Mouse (Mus musculus) brown adipose tissue, adult 24 weeks (tissue): ENCODE results near the gene Adcy6. TPM values are rescaled to one million over a fixed set of nuclear protein-coding genes. Genes with fewer than 3 reads are reported as not detected.

Experiments used
- H3K27ac ChIP-seq: fragments of 200-500 bp; replicated peaks from 2 replicates; pipeline ENCODE4 v1.5.1; 2012; ENCODE audit warnings: low read depth, mild to moderate bottlenecking, low read length
- H3K4me1 ChIP-seq: fragments of 200-500 bp; 2 replicates; pipeline ENCODE4 v1.6.1; 2012; ENCODE audit warnings: low read length, mixed read lengths; ENCODE audit not compliant: control insufficient read depth, insufficient read depth, insufficient read length
- H3K4me3 ChIP-seq: fragments of 200-500 bp; 2 replicates; pipeline ENCODE4 v1.5.1; 2012; ENCODE audit warnings: low read depth, mild to moderate bottlenecking, low read length, moderate library complexity; ENCODE audit not compliant: insufficient read depth
- polyA plus RNA-seq: library from polyadenylated mRNA; stranded (reverse); fragments of >200 nt; gene quantifications from 2 replicates; pipeline ENCODE4 v1.2.4, GENCODE M21; 2012; ENCODE audit not compliant: missing spikeins, insufficient read depth, insufficient read length

The Adcy6 gene
- polyA plus RNA-seq, 1 experiment: 42.5 TPM

GRCm38 (mm10) chr15:98615751-98616150 lies 5.9 kb upstream of the Adcy6 start:
- Histone ChIP-seq H3K4me1 (no peaks in the 10 kb centered on the region), H3K4me3 (no peak overlapping the region), H3K27ac (no peak overlapping the region)

- no peak overlapping the region for H3K27ac ChIP-seq
- H3K4me3 ChIP-seq: no peak overlapping the region
- no peaks in the 10 kb centered on the region for H3K4me1 ChIP-seq
Measured at GRCm38 (mm10) chr15:98614971-98615370, 5.1 kb upstream of the Adcy6 start.

DNA sequence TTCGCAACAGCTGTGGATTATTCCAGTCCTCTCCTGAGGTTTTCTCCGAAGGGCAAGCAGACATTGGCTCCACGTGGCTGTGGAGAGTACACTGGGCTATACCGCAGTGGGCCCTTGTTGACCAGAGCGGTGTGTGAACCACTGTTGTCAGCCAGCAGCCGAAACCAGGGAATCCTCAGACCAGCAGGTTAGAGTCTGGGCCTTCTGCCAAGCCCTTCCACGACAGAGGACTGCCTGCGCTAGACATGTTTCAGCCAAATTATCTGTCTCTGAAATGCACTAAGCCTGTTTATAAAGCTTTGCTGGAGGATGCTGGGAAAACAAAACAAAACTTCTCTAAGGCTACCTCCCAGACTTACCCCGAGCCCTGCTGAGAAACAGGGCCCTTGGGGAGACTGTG lies 4.7 kb upstream of the Adcy6 start:
- Histone ChIP-seq H3K27ac (no peak overlapping the region), H3K4me3 (no peak overlapping the region), H3K4me1 (no peaks in the 10 kb centered on the region)

- H3K4me1 ChIP-seq: no peaks in the 10 kb centered on the region
- H3K4me3 ChIP-seq: no peak overlapping the region
- no peak overlapping the region for H3K27ac ChIP-seq
Measured at GRCm38 (mm10) chr15:98612229-98612628, 2.4 kb upstream of the Adcy6 start.

- Histone ChIP-seq H3K4me3 (peak overlapping the region; percentile 95), H3K27ac (no peak overlapping the region), H3K4me1 (0 out of 2 replicates have a peak, but pooled peaks cover 8% of the 10 kb centered on the region)
Measured at GRCm38 (mm10) chr15:98610131-98610633, 306 bp upstream of the Adcy6 start.

GRCm38 (mm10) chr15:98608784-98609250 lies 1.1 kb downstream of the Adcy6 start:
- Histone ChIP-seq H3K4me1 (peaks cover 13% of the 10 kb centered on the region; the same call in 1 of the 2 replicates), H3K27ac (peak overlapping the region; percentile 89), H3K4me3 (peak overlapping the region; percentile 95)

DNA sequence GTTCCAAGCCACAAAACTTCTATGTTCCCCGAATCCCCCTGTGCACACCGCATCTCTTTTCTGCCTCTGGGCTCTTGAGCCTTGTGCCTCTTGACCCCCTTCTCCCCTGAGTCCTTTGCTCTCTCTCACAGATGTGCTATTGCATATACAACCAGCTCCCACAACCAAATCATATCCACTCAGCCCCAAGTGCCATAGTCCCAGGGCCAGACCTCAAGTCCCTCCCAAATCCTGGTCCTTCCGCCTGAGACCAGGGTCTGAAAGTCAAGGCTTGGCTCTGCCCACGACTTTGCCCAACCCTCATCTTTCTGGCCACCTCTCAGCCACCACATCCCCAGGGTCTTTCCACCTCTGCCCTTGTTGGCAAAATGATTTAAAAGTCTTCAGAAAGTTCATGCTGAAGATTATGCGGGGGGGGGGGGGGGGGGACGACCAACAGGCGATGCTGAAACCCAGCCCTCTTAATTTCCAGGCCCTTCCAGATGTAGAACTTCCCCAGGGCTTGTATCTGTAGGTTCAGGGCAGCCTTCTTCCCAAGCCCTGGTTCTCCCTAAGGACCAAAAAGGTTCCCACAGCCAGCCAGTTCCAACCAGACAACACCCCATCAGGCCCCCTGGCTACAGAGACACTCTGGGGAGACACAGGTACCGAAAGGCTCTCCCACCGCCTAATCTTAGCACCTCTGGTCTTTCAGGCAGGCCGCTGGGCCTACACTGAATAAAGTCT lies 1.7 kb downstream of the Adcy6 start:
- Histone ChIP-seq H3K4me1 (peaks cover 16% of the 10 kb centered on the region; the same call in 1 of the 2 replicates), H3K27ac (peak overlapping the region; percentile 89), H3K4me3 (peak overlapping the region; percentile 95)

DNA sequence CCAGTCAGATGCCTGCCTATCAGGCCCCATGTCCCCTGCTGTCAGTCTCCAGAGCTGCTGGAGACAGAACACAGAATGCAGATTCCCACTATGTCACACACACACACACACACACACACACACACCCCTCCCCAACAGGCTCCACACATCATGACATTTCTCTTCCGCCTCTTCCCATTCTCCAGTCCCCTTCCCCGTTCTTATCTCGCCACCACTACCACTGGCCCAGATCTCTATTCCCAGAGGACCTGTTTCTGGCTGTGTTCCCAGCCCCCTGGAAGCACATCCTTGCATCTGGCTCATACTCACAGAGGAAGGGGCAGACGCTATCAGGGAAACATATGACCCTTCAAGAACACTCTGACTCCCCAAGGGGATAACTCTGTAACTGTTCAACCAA lies 2.3 kb downstream of the Adcy6 start:
- Histone ChIP-seq H3K4me3 (peak overlapping the region; percentile 95), H3K4me1 (peaks cover 22% of the 10 kb centered on the region), H3K27ac (peak overlapping the region; percentile 62)

DNA sequence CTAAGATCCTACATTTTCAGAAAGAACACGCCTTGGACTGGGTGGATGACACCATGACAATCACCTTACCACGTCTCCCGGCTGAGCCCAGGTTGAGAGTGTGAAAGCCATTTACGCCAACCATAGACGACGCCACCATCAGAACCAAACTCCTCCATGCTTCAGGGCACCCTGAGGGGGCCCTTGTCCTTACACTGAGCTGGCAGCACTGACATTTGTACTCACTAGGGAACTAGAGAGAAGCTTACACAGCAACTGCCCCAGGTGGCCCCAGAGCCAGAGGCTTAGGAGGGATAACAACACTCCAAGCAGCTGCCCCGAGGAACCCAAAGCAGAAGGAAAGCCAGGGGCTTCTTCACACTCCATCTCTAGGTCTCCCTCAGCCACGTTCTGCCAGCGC lies 3.1 kb downstream of the Adcy6 start:
- Histone ChIP-seq H3K4me3 (peak overlapping the region; percentile 95), H3K4me1 (peaks cover 26% of the 10 kb centered on the region), H3K27ac (peak overlapping the region; percentile 52)

- Histone ChIP-seq H3K27ac (peak overlapping the region; percentile 52), H3K4me3 (peak overlapping the region; percentile 95), H3K4me1 (peaks cover 28% of the 10 kb centered on the region)
Measured at GRCm38 (mm10) chr15:98606051-98606536, 3.8 kb downstream of the Adcy6 start.

DNA sequence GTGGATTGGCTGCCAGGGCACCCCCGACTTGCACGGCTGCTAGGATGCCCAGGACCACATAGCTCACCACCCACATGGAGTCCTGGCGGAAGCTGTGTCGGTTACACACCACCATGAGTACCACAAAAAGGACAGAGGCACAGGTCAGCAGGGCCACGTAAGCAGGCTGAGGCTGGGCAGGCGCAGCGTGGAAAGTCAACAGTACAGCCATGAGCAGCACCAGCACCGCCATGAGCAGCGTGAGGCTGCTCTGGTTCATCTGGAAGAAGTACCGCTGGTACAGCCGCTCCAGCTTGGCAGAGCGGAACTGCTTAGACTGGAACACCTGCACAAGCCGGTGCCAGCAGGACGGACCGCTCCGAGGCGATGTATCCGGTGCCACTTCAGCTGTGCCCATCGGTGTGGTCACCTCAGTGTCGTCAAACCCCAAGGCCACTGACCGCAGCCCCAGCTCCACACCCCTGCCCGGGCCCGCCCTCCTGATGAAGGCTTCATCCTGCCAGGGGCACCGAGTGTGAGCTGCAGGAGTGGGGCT lies 5.8 kb downstream of the Adcy6 start:
- peak overlapping the region; percentile 4; the same call in 1 of the 2 replicates for H3K27ac ChIP-seq
- peaks cover 28% of the 10 kb centered on the region for H3K4me1 ChIP-seq
- H3K4me3 ChIP-seq: no peak overlapping the region

GRCm38 (mm10) chr15:98602921-98603458 lies 6.9 kb downstream of the Adcy6 start:
- Histone ChIP-seq H3K4me1 (peaks cover 28% of the 10 kb centered on the region), H3K27ac (peak overlapping the region; percentile 40), H3K4me3 (peak overlapping the region; percentile 43)

DNA sequence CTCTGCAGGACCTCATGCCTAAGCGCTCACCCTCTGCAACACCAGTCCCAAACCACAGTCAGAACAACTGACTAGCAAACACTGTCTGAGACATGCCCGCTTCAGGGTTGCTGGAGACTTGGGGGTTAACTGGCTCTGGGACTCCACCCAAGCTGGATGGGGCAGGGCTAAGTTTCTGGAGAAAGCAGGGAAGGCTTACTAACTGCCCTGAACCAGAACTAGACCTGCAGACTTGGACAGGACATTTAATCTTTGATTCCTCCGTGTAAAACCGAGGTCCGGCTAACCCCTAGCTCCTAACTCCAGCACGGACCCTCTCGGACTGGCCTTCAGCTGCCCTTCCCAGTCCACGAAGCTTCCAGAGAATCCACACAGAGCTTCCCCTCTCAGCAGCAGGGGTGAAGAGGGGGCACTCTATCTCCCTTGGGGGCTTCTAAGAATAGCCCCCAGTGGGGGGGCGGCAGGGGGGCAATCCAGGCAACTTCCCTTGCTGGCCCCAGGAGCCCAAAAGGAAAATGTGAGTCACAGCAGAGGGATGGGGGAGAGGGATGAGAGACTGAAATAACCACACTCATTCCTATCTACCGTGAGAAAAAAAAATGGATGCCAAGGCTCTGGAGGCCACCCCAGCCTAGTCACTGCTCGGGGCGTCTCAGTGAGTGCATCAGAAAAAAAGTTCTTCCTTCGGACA lies 7.5 kb downstream of the Adcy6 start:
- Histone ChIP-seq H3K4me1 (peaks cover 28% of the 10 kb centered on the region), H3K27ac (peak overlapping the region; percentile 40)

DNA sequence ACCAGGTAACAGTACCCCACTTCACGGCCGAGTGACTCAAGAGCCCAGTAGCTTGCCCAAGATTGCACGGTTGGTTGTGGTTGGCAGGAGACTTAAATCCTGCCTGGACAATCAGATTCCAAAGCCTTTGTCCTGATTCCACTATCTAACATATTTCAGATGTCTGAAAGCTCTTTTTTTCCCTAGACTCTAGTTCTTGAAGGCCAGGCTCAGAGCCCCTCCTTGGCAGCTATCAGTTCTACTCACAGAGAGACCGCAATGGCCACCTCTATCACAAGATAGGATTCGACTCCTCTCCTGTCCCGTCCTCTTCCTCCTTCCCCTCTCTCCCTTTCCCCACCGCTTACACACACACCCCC lies 8.1 kb downstream of the Adcy6 start:
- Histone ChIP-seq H3K4me1 (peaks cover 26% of the 10 kb centered on the region), H3K4me3 (peak overlapping the region; percentile 43), H3K27ac (peak overlapping the region; percentile 32)

More for the DNA sequence above, 7.5 kb downstream of the Adcy6 start:
- peak overlapping the region; percentile 43 for H3K4me3 ChIP-seq
